Mouse (Mus musculus): ENCODE results near the gene Pla2g4b. TPM values are rescaled to one million over a fixed set of nuclear protein-coding genes. Genes with fewer than 3 reads are reported as not detected.

Gene Pla2g4b
- total RNA-seq, 1 experiment, result 2.7 TPM

DNA sequence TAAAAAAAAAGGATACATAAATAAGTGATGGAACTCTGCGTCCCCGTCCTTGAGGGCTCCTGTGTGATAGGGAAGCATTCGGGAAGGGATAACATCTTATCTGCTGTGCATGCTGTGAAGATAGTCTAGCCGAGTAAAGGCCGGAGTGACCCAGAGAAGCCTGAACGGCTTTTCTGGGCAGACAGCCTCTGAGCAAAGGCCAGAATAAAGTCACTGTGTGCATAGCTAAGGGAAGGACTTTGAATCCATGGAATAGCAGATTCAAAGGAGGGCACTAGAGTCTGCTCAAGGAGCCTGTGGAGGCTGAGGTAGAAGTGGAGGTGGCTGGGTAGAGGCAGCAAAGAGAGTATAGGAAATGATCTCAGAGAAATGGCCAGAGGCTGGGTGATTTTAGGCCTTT lies 38.4 kb upstream of the Pla2g4b start:
- H3K9me3 ChIP-seq (ENCODE audit: control insufficient read depth, insufficient read depth, low read depth, low read length), result no peaks in the 10 kb centered on the region
- in situ Hi-C loops (cut with MboI; ENCODE audit: low sequenced_read_pairs in 2 of 2, unreplicated experiment in 2 of 2), result no loop called here
- no peak overlapping the region for H3K4me3 ChIP-seq (ENCODE audit: insufficient read depth in 1 of 2, low read depth in 1 of 2, low read length in 2 of 2, poor library complexity in 1 of 2, severe bottlenecking in 1 of 2)
- H3K9ac ChIP-seq (ENCODE audit: insufficient read depth, low read depth, low read length, poor library complexity, severe bottlenecking), result no peak overlapping the region
- TF ChIP-seq MAFK (IDR thresholded peaks at IDR 0.05; ENCODE audit: insufficient read depth, low read depth, low read length), result no peak
- no peak for TF ChIP-seq HCFC1 (IDR thresholded peaks at IDR 0.05; ENCODE audit: borderline replicate concordance, insufficient read depth, low read length)
- no peak for TF ChIP-seq ZNF384 (IDR thresholded peaks at IDR 0.05; ENCODE audit: low read depth, low read length)
- TF ChIP-seq CHD2 (IDR thresholded peaks at IDR 0.05; ENCODE audit: low read depth, low read length), result no peak
- no peak for TF ChIP-seq ZC3H11A (IDR thresholded peaks at IDR 0.05; ENCODE audit: borderline replicate concordance, low read depth, low read length)
- H3K36me3 ChIP-seq (ENCODE audit: control insufficient read depth, insufficient read depth, low read length, poor library complexity, severe bottlenecking), result peaks cover 2% of the 10 kb centered on the region; the same call in 1 of the 2 replicates
- DNase-seq (ENCODE audit: low read depth, low spot score), result no peak
- peaks cover 0 to 3% of the 10 kb centered on the region in 2 experiments; a peak in 1 of 4 replicates for H3K4me1 ChIP-seq (ENCODE audit: control insufficient read depth in 2 of 2, insufficient read depth in 2 of 2, low read length in 2 of 2, poor library complexity in 1 of 2)
- H3K27ac ChIP-seq (ENCODE audit: insufficient read depth, low read depth, low read length, poor library complexity, severe bottlenecking), result no peak overlapping the region

DNA sequence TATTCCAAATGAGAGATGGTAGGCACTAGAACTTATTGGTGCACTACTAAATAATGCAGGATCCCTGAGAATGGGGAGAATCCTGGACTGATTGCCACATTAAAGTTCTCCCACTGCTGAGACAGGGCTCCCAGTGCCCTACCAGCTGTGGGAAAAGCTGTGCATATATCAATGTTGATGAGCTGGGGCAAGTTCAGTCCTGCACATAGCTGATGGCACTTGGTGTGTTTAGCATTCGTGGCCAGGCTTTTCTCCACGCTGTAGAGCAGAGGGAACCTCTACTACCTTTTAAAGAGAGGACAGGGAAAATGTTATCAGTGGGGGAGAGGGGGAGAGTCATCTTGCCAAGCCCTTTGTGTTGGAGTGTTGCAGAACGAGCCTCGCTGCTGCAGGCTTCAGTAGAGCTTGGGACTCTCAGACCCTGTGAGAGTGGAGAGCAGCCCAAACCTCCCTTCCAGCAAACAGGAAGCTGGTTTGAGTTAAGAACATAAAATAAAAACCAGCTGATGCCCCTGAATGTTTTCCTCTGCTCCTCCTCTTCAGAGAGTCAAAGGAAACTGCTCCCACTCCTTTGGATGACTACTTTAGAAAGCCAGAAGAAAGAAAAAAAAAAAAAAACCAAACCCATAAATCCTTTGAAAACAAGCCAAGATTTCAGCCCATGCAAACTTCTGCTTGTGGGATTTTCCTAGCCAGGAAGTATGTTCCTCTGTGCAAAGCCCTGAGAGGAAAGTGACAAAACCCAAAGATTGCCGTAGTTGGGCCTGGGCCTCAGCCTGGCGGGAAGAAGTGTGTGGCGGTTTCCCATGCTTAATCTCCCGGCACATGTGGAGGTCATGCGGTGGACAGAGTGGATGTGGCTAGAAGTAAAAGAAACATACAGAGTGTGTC lies 37.6 kb upstream of the Pla2g4b start:
- Histone ChIP-seq H3K9ac (ENCODE audit: insufficient read depth, low read depth, low read length, poor library complexity, severe bottlenecking) (no peak overlapping the region), H3K36me3 (ENCODE audit: control insufficient read depth, insufficient read depth, low read length, poor library complexity, severe bottlenecking) (peaks cover 2% of the 10 kb centered on the region; the same call in 1 of the 2 replicates), H3K4me3 (ENCODE audit: insufficient read depth in 1 of 2, low read depth in 1 of 2, low read length in 2 of 2, poor library complexity in 1 of 2, severe bottlenecking in 1 of 2) (no peak overlapping the region), H3K9me3 (ENCODE audit: control insufficient read depth, insufficient read depth, low read depth, low read length) (no peaks in the 10 kb centered on the region), H3K27ac (ENCODE audit: insufficient read depth, low read depth, low read length, poor library complexity, severe bottlenecking) (no peak overlapping the region), H3K4me1 (ENCODE audit: control insufficient read depth in 2 of 2, insufficient read depth in 2 of 2, low read length in 2 of 2, poor library complexity in 1 of 2) (peaks cover 0 to 4% of the 10 kb centered on the region in 2 experiments; a peak in 1 of 4 replicates)
- DNase-seq (ENCODE audit: low read depth, low spot score), result no peak
- TF ChIP-seq HCFC1 (IDR thresholded peaks at IDR 0.05; ENCODE audit: borderline replicate concordance, insufficient read depth, low read length) (no peak), ZNF384 (IDR thresholded peaks at IDR 0.05; ENCODE audit: low read depth, low read length) (no peak), MAFK (IDR thresholded peaks at IDR 0.05; ENCODE audit: insufficient read depth, low read depth, low read length) (no peak), CHD2 (IDR thresholded peaks at IDR 0.05; ENCODE audit: low read depth, low read length) (no peak), ZC3H11A (IDR thresholded peaks at IDR 0.05; ENCODE audit: borderline replicate concordance, low read depth, low read length) (no peak)
- in situ Hi-C loops (cut with MboI; ENCODE audit: low sequenced_read_pairs in 2 of 2, unreplicated experiment in 2 of 2), result no loop called here

DNA sequence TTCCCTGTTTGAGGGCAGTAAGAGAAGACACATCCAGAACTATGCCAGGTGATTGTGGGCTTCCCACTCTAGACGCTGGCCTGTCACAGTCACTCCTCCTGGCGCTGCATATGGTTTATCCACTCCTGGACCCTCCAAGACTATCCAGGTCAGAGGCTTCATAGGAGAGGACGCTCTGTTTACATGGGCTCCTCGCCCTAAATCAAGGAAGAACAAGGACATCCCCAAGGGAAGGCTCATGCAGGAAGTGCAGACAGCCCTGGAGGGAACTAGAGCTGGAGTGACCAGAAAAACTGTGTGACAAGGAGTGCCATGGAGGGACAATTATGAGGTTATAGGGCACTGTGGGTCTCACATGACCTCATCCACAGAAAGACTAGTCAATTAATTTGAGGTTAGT lies 35.9 kb upstream of the Pla2g4b start:
- no peak for DNase-seq (ENCODE audit: low read depth, low spot score)
- H3K36me3 ChIP-seq (ENCODE audit: control insufficient read depth, insufficient read depth, low read length, poor library complexity, severe bottlenecking), result peaks cover 1% of the 10 kb centered on the region; the same call in 1 of the 2 replicates
- in situ Hi-C loops (cut with MboI; ENCODE audit: low sequenced_read_pairs in 2 of 2, unreplicated experiment in 2 of 2), result no loop called here
- H3K4me1 ChIP-seq (ENCODE audit: control insufficient read depth in 2 of 2, insufficient read depth in 2 of 2, low read length in 2 of 2, poor library complexity in 1 of 2), result peaks cover 0 to 18% of the 10 kb centered on the region in 2 experiments; a peak in 2 of 4 replicates
- TF ChIP-seq ZC3H11A (IDR thresholded peaks at IDR 0.05; ENCODE audit: borderline replicate concordance, low read depth, low read length) (no peak), ZNF384 (IDR thresholded peaks at IDR 0.05; ENCODE audit: low read depth, low read length) (no peak), CHD2 (IDR thresholded peaks at IDR 0.05; ENCODE audit: low read depth, low read length) (no peak), HCFC1 (IDR thresholded peaks at IDR 0.05; ENCODE audit: borderline replicate concordance, insufficient read depth, low read length) (no peak), MAFK (IDR thresholded peaks at IDR 0.05; ENCODE audit: insufficient read depth, low read depth, low read length) (no peak)
- no peak overlapping the region for H3K4me3 ChIP-seq (ENCODE audit: insufficient read depth in 1 of 2, low read depth in 1 of 2, low read length in 2 of 2, poor library complexity in 1 of 2, severe bottlenecking in 1 of 2)
- H3K27ac ChIP-seq (ENCODE audit: insufficient read depth, low read depth, low read length, poor library complexity, severe bottlenecking), result no peak overlapping the region
- no peaks in the 10 kb centered on the region for H3K9me3 ChIP-seq (ENCODE audit: control insufficient read depth, insufficient read depth, low read depth, low read length)
- no peak overlapping the region for H3K9ac ChIP-seq (ENCODE audit: insufficient read depth, low read depth, low read length, poor library complexity, severe bottlenecking)

DNA sequence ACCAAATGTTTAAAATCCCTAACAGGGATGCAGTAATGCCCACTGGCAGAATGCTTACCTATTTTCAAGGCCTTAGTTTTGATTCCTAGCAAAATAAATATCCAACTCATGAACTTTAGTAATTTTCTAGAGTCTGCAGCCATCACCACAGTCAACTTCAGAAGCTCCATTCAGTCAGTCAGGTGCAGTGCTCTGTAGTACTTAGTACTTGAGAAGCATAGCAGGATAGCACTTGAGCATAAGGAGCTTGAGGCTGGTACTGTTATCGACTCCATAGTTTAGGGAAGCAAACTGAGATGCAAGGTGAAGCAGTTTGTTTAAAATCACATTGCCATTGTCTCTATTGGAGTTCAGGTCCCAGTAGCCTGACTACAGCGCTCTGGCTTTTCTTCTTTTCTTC lies 33.5 kb upstream of the Pla2g4b start:
- Histone ChIP-seq H3K4me3 (ENCODE audit: insufficient read depth in 1 of 2, low read depth in 1 of 2, low read length in 2 of 2, poor library complexity in 1 of 2, severe bottlenecking in 1 of 2) (no peak overlapping the region), H3K9me3 (ENCODE audit: control insufficient read depth, insufficient read depth, low read depth, low read length) (no peaks in the 10 kb centered on the region), H3K36me3 (ENCODE audit: control insufficient read depth, insufficient read depth, low read length, poor library complexity, severe bottlenecking) (no peaks in the 10 kb centered on the region), H3K27ac (ENCODE audit: insufficient read depth, low read depth, low read length, poor library complexity, severe bottlenecking) (no peak overlapping the region), H3K9ac (ENCODE audit: insufficient read depth, low read depth, low read length, poor library complexity, severe bottlenecking) (no peak overlapping the region), H3K4me1 (ENCODE audit: control insufficient read depth in 2 of 2, insufficient read depth in 2 of 2, low read length in 2 of 2, poor library complexity in 1 of 2) (peaks cover 0 to 16% of the 10 kb centered on the region in 2 experiments; a peak in 2 of 4 replicates)
- in situ Hi-C loops (cut with MboI; ENCODE audit: low sequenced_read_pairs in 2 of 2, unreplicated experiment in 2 of 2), result no loop called here
- DNase-seq (ENCODE audit: low read depth, low spot score), result no peak
- TF ChIP-seq CHD2 (IDR thresholded peaks at IDR 0.05; ENCODE audit: low read depth, low read length) (no peak), ZC3H11A (IDR thresholded peaks at IDR 0.05; ENCODE audit: borderline replicate concordance, low read depth, low read length) (no peak), MAFK (IDR thresholded peaks at IDR 0.05; ENCODE audit: insufficient read depth, low read depth, low read length) (no peak), ZNF384 (IDR thresholded peaks at IDR 0.05; ENCODE audit: low read depth, low read length) (no peak)

Data from ES-E14 (cell line).